Mouse (Mus musculus): Measurements from ENCODE around the gene Fermt2. TPM values are rescaled to one million over a fixed set of nuclear protein-coding genes. Genes with fewer than 3 reads are reported as not detected.
A peak's percentile ranks its signal among the peaks of the same experiment; 100 is the strongest.
"Not testable (repeated sequence)": the region's sequence is repeated elsewhere in the genome, so short reads cannot be mapped to it uniquely, and the experiment has no call there.

The Fermt2 gene
- total RNA-seq, 2 experiments from 2014 or later = 301 to 312 TPM

DNA sequence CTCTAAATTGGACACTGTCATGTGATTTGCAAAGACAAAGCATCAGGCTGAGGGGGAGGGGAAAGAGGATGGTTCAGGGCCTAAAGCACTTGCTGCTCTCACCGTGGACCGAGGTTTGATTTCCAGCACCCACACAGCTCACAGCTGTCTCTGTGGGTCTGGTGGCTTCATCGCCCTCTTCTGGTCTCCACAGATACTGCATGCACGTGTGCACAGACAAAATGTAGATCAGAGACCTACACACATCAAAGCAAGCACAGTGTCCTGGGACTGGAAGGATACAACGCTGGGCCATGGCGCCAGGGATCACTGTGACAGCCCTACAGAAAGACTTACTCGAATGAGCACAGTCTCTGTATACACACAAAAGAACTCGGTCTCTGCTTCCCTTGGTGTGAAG lies 60.5 kb downstream of the Fermt2 start:
- intact Hi-C loops (cut with DNase I) = no loop called here
- no peak for DNase-seq

GRCm38 (mm10) chr14:45466371-45466770 lies 63.5 kb downstream of the Fermt2 start:
- DNase-seq; intact Hi-C loops (cut with DNase I): not testable (repeated sequence)

GRCm38 (mm10) chr14:45464036-45465035 lies 65.6 kb downstream of the Fermt2 start:
- DNase-seq = no peak
- intact Hi-C loops (cut with DNase I) = loop anchor here (2.0 to 5.0 kb wide), 3 partner anchors 22 to 76 kb away; no protein-coding TSS in a partner anchor

DNA sequence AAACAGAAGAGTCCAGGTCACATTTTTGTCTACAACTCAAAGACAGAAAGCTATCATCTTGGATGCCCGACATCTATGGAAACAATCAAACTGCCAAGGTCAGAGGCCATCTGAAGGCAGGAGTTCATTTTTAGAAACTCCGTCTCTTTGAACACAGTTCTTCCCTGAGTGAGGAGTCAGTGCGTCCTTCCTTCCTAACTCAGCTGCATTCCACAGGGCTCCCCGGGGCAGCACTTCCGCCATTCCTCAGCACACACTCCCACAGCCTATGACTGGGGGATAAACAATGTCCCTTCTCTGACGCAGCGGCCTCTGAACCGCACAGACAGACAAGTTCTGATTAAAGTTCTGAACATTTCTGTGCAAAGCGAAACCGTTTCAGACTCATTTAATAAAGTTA lies 66.3 kb downstream of the Fermt2 start:
- peak; percentile 65 to 74 for DNase-seq
- intact Hi-C loops (cut with DNase I) = loop anchor here (5.0 kb wide), 1 partner anchor 44 kb away; no protein-coding TSS in a partner anchor

DNA sequence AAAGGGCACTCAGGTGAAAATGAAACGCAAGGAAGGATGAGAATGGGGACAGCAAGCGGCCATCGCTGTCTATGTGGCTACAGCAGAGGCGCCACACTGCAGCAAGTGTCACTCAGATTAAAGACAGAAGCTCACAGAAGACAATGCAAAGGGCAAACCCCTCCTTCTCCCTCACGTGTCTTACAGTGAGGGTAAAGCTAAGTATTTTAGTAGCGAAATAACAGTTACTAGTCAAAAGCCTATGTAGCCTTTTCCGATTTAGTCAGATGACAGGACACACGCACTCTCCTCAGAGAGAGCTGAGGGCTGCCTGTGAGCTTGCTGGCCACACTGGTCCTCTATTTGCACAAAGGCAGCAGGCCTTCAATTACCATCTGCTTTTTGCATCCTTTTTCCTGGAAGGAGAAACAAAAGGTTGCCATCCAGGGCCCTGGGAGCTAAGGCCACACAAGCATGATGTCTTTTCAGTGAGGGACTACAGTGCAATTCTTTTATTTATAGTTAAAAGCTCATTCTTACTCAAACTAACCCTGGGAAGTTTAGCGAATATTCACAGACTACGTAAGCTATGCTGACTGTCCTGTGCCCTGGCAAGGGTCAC lies 66.9 kb downstream of the Fermt2 start:
- intact Hi-C loops (cut with DNase I) = loop anchor here (5.0 kb wide), 1 partner anchor 44 kb away; no protein-coding TSS in a partner anchor

DNA sequence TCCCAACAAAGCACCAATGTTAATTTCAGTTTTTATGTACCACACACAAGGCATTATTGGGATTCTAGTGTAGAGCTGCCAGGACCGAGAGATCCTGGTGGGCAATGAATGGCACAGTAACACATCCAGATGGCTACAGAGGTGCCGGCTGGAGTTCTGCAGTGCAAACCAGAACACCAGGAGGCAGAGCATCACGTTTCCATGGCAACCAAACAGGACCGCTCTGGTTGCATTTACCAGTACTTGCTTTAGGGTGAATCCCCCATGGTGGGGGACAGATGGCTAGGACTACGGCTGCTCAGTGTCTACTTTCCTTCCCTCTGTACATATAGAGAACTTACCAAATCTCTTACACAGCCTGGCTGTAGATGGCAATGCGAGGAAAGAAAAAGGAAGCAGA lies 67.5 kb downstream of the Fermt2 start:
- intact Hi-C loops (cut with DNase I) = loop anchor here (5.0 kb wide), 1 partner anchor 45 kb away; no protein-coding TSS in a partner anchor
- DNase-seq = no peak

More for the DNA sequence above, 66.9 kb downstream of the Fermt2 start:
- DNase-seq = no peak

DNA sequence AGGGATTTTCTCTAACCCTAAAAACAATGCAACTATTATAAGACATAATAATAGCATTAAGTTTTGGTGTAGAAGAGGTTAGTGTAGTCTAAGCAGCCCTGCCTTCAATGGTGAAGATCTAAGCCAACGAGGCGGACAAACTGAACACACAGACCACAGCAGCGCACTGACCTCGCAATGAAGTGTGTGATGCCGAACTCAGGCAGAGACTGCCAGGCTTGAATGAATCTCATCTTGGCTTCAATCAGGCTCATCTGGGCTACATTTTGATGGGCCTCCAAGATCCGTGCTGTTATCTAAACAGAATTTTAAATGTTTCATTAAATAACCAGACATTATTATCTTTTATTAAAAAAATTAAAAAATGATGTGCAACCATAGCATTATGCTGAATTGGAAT lies 68.0 kb downstream of the Fermt2 start:
- intact Hi-C loops (cut with DNase I) = loop anchor here (5.0 kb wide), 1 partner anchor 45 kb away; no protein-coding TSS in a partner anchor
- no peak for DNase-seq

GRCm38 (mm10) chr14:45460491-45460890 lies 69.4 kb downstream of the Fermt2 start:
- intact Hi-C loops (cut with DNase I) = loop anchor here (5.0 kb wide), 1 partner anchor 47 kb away; no protein-coding TSS in a partner anchor
- DNase-seq = no peak

- DNase-seq = no peak
- intact Hi-C loops (cut with DNase I) = loop anchor here (5.0 kb wide), 1 partner anchor 47 kb away; no protein-coding TSS in a partner anchor
Observed at GRCm38 (mm10) chr14:45459877-45460276, 70.0 kb downstream of the Fermt2 start.

GRCm38 (mm10) chr14:45457003-45457402 lies 72.9 kb downstream of the Fermt2 start:
- intact Hi-C loops (cut with DNase I) = no loop called here
- DNase-seq = peak; percentile 61 to 77

- peak; percentile 66 to 68 for DNase-seq
Observed at GRCm38 (mm10) chr14:45456502-45456846, 73.4 kb downstream of the Fermt2 start.

DNA sequence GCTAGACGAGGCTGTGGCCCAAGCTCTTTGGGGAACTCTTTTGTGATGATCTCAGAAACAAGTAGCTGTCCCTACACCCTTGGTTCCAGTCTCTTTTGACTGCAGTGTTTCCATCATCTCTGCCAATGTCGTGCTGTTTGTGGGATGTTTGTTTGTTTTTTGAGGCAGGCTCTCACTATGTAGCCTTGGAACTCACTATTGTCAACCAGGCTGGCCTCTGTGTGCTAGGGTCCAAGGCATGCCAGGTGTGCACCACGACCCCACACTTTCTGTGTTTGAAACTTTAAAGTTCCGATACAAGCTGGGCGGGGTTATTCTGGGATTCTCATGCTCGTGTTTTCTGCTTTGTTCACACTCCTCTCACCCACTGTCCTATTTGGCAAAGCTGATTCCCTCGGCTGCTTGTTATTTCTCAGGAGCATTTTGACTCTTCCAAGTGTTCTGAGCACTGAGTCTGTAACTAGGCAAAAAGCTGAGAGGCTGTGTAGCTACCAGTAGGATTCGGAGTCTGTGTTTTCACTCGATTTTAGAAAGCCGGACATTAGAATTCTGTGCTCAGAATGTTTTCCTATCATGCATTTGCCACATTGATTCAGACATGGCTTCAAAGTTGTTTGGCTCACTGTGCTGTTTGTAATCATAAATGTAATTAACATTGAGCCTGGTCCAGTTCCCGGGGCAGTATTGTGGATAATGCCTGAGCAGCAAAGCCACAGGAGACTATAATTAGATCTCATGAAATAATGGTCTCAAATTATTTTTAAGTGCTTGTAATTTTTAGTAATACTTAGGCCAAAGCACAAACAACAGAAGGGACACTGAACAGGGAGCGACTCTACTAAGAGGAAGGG lies 74.0 kb downstream of the Fermt2 start:
- DNase-seq = peak; percentile 43 to 58
- intact Hi-C loops (cut with DNase I) = no loop called here

More at GRCm38 (mm10) chr14:45456502-45456846, 73.4 kb downstream of the Fermt2 start:
- intact Hi-C loops (cut with DNase I) = no loop called here

DNA sequence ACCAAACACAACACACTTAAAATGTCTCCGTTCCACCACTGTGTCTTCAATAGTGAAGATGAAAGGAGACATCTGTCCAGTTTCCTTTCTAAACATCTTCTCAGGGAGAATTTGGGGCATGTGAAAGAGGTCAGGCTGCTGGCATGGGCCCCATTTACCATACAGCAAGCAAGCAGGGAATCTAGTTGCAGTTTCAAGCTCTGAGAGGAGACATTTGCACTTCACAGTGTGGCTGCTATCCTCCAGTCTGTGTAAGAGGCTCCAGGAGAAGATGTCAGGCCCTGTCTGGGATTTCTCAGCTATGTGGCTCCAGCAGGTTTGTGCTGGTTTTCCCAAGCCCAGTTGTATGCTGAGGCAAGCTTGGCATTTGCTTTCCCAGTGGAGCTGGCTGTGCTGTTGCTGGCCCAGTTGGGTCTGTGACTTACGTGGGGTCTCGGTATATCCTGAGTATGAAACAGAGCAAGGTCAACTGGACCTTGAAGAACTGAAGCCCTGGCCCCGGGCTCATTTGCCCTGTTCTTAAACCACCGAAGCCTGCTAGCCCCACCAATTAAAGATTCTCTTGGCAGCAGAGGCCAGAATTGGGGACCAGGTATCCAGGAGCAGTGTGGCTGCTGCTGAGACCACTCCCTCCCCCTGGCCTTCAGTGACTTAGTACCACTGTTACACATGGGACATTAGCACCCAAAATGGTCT lies 76.2 kb downstream of the Fermt2 start:
- peak; percentile 43 to 45 for DNase-seq
- intact Hi-C loops (cut with DNase I) = loop anchor here (2.0 kb wide), 1 partner anchor 75 kb away; no protein-coding TSS in a partner anchor

- peak; percentile 72 to 75 for DNase-seq
- intact Hi-C loops (cut with DNase I) = loop anchor here (2.0 kb wide), 1 partner anchor 76 kb away; no protein-coding TSS in a partner anchor
Observed at GRCm38 (mm10) chr14:45452861-45453512, 76.9 kb downstream of the Fermt2 start.

DNA sequence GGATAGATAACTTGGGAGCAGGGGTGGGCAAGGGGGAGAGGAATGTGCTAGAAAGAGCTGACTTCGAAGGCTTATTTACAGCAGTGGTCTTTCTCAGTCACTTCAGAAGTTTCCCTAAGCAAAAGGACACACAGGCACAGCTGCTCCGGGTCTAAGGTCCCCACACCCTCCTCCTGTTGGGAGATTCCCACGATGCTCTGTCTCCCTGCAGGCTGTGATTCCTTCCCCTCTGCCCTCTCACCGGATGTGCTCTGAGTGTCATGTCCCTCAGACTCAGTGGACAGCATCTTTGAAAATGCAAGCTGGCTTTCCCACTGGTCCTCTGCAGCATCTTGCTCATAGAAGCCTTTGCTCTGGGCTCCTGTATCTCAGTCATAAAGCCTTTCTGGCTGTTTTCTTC lies 77.8 kb downstream of the Fermt2 start:
- peak; percentile 51 to 57 for DNase-seq
- intact Hi-C loops (cut with DNase I) = loop anchor here (2.0 kb wide), 1 partner anchor 77 kb away; no protein-coding TSS in a partner anchor

GRCm38 (mm10) chr14:45451090-45451489 lies 78.8 kb downstream of the Fermt2 start:
- intact Hi-C loops (cut with DNase I) = no loop called here
- DNase-seq = no peak

- intact Hi-C loops (cut with DNase I) = no loop called here
Observed at GRCm38 (mm10) chr14:45446777-45447176, 83.1 kb downstream of the Fermt2 start.

DNA sequence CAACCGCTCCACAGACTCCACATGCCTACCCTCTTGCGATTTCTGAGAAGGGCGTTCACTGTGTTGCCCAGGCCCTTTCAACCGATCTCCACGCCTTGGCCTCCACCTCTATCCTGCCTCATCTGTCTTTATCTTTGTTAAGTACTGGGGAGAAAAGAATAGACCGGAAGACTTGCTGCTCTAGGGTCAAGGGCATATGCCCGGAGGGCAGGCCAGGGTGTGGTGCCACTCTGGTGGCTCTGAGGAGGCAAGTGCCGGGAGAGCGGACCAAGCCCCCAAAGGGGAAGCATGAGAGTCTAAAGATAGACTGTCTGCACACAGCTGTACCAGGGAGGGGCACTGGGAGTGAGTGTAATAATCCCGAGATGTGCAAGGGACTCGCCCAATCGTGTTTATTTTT lies 84.5 kb downstream of the Fermt2 start:
- intact Hi-C loops (cut with DNase I) = no loop called here
- peak; percentile 64 to 67 for DNase-seq

More at GRCm38 (mm10) chr14:45446777-45447176, 83.1 kb downstream of the Fermt2 start:
- no peak for DNase-seq

DNA sequence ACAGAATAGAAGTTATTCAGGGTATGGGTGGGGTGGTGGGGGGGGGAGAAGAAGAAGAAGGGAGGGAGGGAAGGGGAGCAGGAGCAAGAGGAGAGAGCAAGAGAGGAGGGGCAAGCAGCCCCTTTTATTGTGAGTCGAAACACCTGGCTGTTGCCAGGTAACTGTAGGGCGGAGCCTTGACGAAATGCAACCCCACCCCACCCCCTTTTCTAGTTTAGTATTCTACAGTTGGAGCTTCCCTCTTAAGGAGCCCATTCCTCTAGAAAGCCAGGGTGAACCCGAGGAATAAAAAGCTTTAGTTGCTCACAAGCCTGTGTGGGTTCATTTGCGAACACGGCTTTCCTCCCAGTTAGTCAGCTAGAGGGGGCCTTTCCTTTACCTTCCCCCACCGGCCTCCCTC lies 85.0 kb downstream of the Fermt2 start:
- DNase-seq = no peak

More for the DNA sequence above, 85.0 kb downstream of the Fermt2 start:
- intact Hi-C loops (cut with DNase I) = no loop called here
